ENCODE assay signal across 17 mouse cellular contexts in genomic region chr6:28369966-28370683, GRCm38 (mm10). TPM values are rescaled to one million over a fixed set of nuclear protein-coding genes. Genes with fewer than 3 reads are reported as not detected.
"Had no signal": no experiment of that assay in that cellular context is flagged by ENCODE, and none has a peak within 500 bp of the region (broad histone marks: within the 10 kb centered on the region; RNA-seq: fewer than 3 reads in every experiment).

No protein-coding gene starts in this region.

- H3K4me2 ChIP-seq: liver, embryonic 11.5 days; liver, embryonic 15.5 days; neural tube, embryonic 12.5 days had no signal

- DNase-seq: kidney, adult 2 months; kidney, postnatal 4 days; lung, adult 2 months; lung, postnatal 4 days; midbrain, embryonic 14.5 days; thymus, adult 18-20 months; thymus, postnatal 14 days had no signal

- H3K27me3 ChIP-seq: liver, embryonic 15.5 days; megakaryocyte, embryonic 14.5 days; neural tube, embryonic 12.5 days had no signal

- H3K9ac ChIP-seq: liver, embryonic 15.5 days; neural tube, embryonic 12.5 days had no signal

- H3K4me1 ChIP-seq: limb, embryonic 10.5 days; liver, embryonic 15.5 days; megakaryocyte, embryonic 14.5 days; neural tube, embryonic 12.5 days had no signal

- H3K4me3 ChIP-seq: left cerebral cortex, adult 2 months; limb, embryonic 10.5 days; liver, embryonic 15.5 days; neural tube, embryonic 12.5 days had no signal

- ATAC-seq: intestine, embryonic 16.5 days; lung, postnatal 0 days had no signal

- H3K9me3 ChIP-seq: limb, embryonic 10.5 days; liver, embryonic 15.5 days; megakaryocyte, embryonic 14.5 days; neural tube, embryonic 12.5 days had no signal

- H3K36me3 ChIP-seq: limb, embryonic 10.5 days; liver, embryonic 15.5 days; neural tube, embryonic 12.5 days had no signal

- H3K27ac ChIP-seq: kidney, postnatal 0 days; left cerebral cortex, adult 2 months; limb, embryonic 10.5 days; liver, embryonic 15.5 days; neural tube, embryonic 12.5 days had no signal

RNA-seq across cellular contexts. Expression of gene Fscn3, which starts 57.5 kb away (rescaled TPM):
- polyA plus RNA-seq: intestine, embryonic 16.5 days; kidney, postnatal 0 days; limb, embryonic 10.5 days; lung, adult 2 months; lung, postnatal 0 days; midbrain, embryonic 14.5 days; neural tube, embryonic 12.5 days; stomach, embryonic 14.5 days had no signal
